Mouse (Mus musculus) embryonic facial prominence, embryonic 10.5 days (tissue): ENCODE measurements around the gene Slc5a8. TPM values are rescaled to one million over a fixed set of nuclear protein-coding genes. Genes with fewer than 3 reads are reported as not detected.

Experiments used
- DNase-seq: peaks from one replicate; pipeline ENCODE4 v3.0.0-alpha.2; 2017; ENCODE audit warnings: low spot score
- H3K27ac ChIP-seq: fragments of 300-500 bp; sonication (generic); replicated peaks from 2 replicates; pipeline ENCODE4 v1.5.1; 2016; ENCODE audit warnings: mild to moderate bottlenecking
- H3K27me3 ChIP-seq: fragments of 300-500 bp; sonication (generic); replicated peaks from 2 replicates; pipeline ENCODE4 v1.6.1; 2016; ENCODE audit warnings: low read depth, mild to moderate bottlenecking; ENCODE audit not compliant: poor library complexity, severe bottlenecking
- H3K36me3 ChIP-seq: fragments of 300-500 bp; sonication (generic); replicated peaks from 2 replicates; pipeline ENCODE4 v1.6.1; 2016; ENCODE audit warnings: mild to moderate bottlenecking, moderate library complexity
- H3K4me1 ChIP-seq: fragments of 300-500 bp; sonication (generic); 2 replicates; pipeline ENCODE4 v1.6.1; 2016
- H3K4me3 ChIP-seq: fragments of 300-500 bp; sonication (generic); 2 replicates; pipeline ENCODE4 v1.5.1; 2016; ENCODE audit warnings: mild to moderate bottlenecking, moderate library complexity
- H3K9me3 ChIP-seq: fragments of 300-500 bp; sonication (generic); 2 replicates; pipeline ENCODE4 v1.6.1; 2016; ENCODE audit warnings: mild to moderate bottlenecking
- WGBS: fragments of 180-500 bp; shearing (Covaris S2); methylation state at CpG from one replicate; pipeline ENCODE4 v1.1.7; 2016; 5-methylcytosine and 5-hydroxymethylcytosine counted together
- polyA plus RNA-seq: library from polyadenylated mRNA; unstranded; fragments of >200 nt; fragmentation: Nextera tagmentation; extraction: Ambion mirVana; gene quantifications from 2 replicates; pipeline ENCODE4 v1.2.1, GENCODE M21; 2016

Gene Slc5a8
- polyA plus RNA-seq, 1 experiment from 2014 or later, result not detected

DNA sequence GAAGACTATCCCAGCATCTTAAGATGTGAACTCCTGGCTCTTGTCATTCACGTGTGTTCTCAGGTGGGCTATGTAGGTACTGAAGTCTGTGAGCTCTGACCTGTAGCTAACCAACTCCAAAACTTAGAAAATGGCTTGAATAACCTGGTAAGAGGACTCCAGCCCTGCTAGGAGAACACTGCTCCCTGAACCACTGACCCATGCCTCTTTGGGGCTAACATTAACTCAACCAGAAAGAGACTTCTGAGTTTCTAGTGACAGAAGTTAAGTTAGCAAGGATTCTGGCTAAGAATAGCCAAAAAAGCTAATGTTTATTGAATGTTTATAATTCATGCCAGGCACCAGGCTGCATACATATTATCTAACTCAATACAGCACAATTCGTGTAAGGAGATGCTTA, 2.6 kb downstream of the Slc5a8 start:
- DNase-seq, result no peak
- Histone ChIP-seq H3K9me3 (no peaks in the 10 kb centered on the region), H3K27ac (no peak overlapping the region), H3K4me1 (peaks cover 13% of the 10 kb centered on the region), H3K27me3 (peaks cover 33% of the 10 kb centered on the region), H3K4me3 (no peak overlapping the region), H3K36me3 (no peaks in the 10 kb centered on the region)
- WGBS, result 82% methylated on average over 2 of the region's 2 CpGs

- Histone ChIP-seq H3K4me3 (no peak overlapping the region), H3K36me3 (no peaks in the 10 kb centered on the region), H3K4me1 (peaks cover 2% of the 10 kb centered on the region), H3K27me3 (peaks cover 14% of the 10 kb centered on the region), H3K27ac (no peak overlapping the region), H3K9me3 (no peaks in the 10 kb centered on the region)
- WGBS, result 83% methylated on average over 7 of the region's 7 CpGs
- no peak for DNase-seq
Measured at GRCm38 (mm10) chr10:88891410-88891809, 5.6 kb downstream of the Slc5a8 start.

DNA sequence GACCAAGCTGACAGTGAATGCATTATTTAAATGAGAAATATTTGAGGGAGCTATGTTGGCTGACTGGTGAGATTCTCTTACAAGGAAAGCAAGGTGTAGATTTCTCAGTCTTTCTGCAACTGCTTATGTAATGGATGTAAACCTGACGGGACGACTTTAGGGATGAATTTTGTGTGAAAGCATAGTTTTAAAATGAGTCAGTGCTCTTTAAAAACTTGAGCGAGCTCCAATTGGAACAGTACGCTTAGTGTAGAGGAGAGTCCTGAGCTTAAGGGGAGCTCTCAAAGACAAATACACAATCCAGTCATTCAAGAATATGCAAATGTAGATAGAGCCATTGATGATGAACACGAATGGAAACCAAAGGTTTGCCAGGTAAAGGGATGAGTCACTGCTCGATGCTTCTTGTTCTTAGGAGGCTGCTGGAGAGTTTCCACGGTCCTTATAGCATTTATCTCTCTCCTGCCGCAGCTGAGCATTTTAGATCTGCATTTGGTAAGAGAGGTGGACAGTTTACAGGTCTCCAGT, 6.8 kb downstream of the Slc5a8 start:
- Histone ChIP-seq H3K4me1 (no peaks in the 10 kb centered on the region), H3K9me3 (no peaks in the 10 kb centered on the region), H3K27ac (no peak overlapping the region), H3K4me3 (no peak overlapping the region), H3K36me3 (no peaks in the 10 kb centered on the region), H3K27me3 (peaks cover 1% of the 10 kb centered on the region)
- 83% methylated on average over 8 of the region's 8 CpGs for WGBS
- DNase-seq, result no peak

DNA sequence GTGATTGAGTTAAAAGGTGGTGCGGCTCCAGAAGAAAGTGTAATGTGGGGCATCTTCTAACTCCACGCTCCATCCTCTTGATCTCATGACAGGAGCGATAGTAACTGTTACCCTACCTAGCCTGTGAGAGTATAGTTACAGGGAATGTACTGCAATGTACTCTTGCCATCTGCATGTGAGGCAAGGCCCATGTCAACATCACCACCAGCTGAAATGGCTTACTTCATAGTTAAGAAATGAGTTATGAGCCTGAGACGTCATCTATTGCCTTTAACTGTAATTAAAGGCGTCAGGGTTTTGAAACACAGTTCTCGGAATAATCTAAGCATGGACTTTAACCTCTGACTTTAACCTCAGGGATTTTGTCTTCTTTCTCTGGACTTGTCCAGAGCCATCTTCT, 11.2 kb downstream of the Slc5a8 start:
- 88% methylated on average over 6 of the region's 6 CpGs for WGBS
- no peaks in the 10 kb centered on the region for H3K27me3 ChIP-seq
- no peak overlapping the region for H3K4me3 ChIP-seq
- no peaks in the 10 kb centered on the region for H3K9me3 ChIP-seq
- H3K27ac ChIP-seq, result no peak overlapping the region
- DNase-seq, result no peak
- no peaks in the 10 kb centered on the region for H3K36me3 ChIP-seq
- no peaks in the 10 kb centered on the region for H3K4me1 ChIP-seq

DNA sequence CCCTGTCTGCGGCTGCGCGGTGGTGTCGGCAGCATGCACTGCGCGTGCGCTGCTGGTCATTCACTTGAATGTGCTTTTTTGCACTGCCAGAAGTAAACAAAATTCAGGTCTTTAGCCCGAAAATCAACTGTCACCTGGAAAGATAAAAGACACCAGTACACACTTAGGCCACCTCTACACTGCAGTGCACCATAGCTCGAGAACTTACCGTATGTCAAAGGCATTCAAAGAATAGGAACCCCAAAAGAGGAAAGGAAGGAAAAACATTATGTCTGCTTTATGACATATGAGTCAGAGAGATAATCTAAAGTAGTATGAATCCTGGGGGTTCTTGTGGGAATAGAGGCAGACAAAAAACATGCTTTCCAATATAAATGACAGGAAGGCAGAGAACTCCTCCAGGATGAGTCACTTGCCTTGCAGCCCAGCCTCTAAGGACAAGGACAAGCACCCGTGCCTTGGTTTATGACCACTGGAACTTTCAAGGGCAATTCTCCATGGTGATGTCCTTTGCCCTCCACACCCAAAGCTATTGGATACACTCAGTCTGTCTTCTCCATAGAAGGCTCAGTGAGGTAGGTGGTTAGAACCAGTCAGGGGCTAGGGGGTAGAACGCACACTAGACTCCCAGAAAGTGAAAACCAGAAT, 64.0 kb downstream of the Slc5a8 start:
- H3K4me3 ChIP-seq, result no peak overlapping the region
- DNase-seq, result no peak
- H3K36me3 ChIP-seq, result no peaks in the 10 kb centered on the region
- H3K27me3 ChIP-seq, result no peaks in the 10 kb centered on the region
- no peaks in the 10 kb centered on the region for H3K4me1 ChIP-seq
- 93% methylated on average over 12 of the region's 12 CpGs for whole genome bisulfite sequencing
- no peak overlapping the region for H3K27ac ChIP-seq
- H3K9me3 ChIP-seq, result no peaks in the 10 kb centered on the region

GRCm38 (mm10) chr10:88950297-88950653, 64.5 kb downstream of the Slc5a8 start:
- no peak for DNase-seq
- no peaks in the 10 kb centered on the region for H3K36me3 ChIP-seq
- H3K4me1 ChIP-seq, result no peaks in the 10 kb centered on the region
- no peak overlapping the region for H3K27ac ChIP-seq
- no peaks in the 10 kb centered on the region for H3K27me3 ChIP-seq
- WGBS, result 87% methylated on average over 4 of the region's 4 CpGs
- no peaks in the 10 kb centered on the region for H3K9me3 ChIP-seq
- no peak overlapping the region for H3K4me3 ChIP-seq

DNA sequence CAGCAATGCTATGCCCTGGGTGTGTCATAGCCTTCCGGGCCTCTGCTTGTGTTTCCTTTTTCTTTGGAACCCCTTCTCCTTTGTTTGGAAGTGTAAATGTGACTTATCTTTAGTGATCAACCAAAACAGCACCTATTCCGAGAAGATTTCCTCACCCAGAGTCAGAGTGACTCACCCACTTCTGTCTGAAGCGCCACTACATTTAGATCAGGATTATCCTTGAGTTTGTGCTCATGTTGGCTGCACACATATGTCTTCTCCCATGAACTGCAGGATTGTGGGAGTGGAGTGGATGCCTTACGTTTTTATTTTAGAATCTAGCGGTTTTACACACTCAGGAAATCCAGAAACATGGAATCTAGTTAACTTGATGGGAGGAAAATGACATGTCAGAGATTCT, 75.0 kb downstream of the Slc5a8 start:
- 87% methylated on average over 5 of the region's 5 CpGs for WGBS
- DNase-seq, result no peak
- Histone ChIP-seq H3K27me3 (no peaks in the 10 kb centered on the region), H3K27ac (no peak overlapping the region), H3K4me1 (no peaks in the 10 kb centered on the region), H3K36me3 (no peaks in the 10 kb centered on the region), H3K4me3 (no peak overlapping the region), H3K9me3 (no peaks in the 10 kb centered on the region)

DNA sequence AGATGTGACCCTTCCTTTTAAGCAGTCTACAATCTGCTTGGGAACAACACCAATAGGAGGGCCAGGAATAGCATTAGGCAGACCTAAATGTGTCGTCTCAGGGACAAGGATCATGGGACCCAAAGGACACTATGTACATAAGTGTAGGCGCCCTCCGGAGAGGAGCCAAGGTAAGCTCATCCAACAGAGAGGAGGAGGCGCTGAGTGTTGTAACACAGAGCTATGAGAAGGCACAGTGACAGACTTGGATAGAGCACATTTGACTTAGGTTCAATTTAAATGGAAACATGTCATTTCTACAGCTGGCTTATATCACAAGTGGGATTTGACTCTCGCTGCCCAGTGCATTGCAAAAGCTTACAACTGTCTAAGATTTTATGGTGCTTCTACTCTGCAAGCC, 82.8 kb downstream of the Slc5a8 start:
- Histone ChIP-seq H3K9me3 (no peaks in the 10 kb centered on the region), H3K4me3 (no peak overlapping the region), H3K36me3 (no peaks in the 10 kb centered on the region), H3K4me1 (no peaks in the 10 kb centered on the region), H3K27me3 (no peaks in the 10 kb centered on the region), H3K27ac (no peak overlapping the region)
- WGBS, result 93% methylated on average over 5 of the region's 5 CpGs
- DNase-seq, result no peak

- DNase-seq, result no peak
- Histone ChIP-seq H3K4me3 (no peak overlapping the region), H3K4me1 (no peaks in the 10 kb centered on the region), H3K36me3 (no peaks in the 10 kb centered on the region), H3K27ac (no peak overlapping the region), H3K9me3 (no peaks in the 10 kb centered on the region), H3K27me3 (no peaks in the 10 kb centered on the region)
- WGBS, result 77% methylated on average over 7 of the region's 7 CpGs
Measured at GRCm38 (mm10) chr10:88970951-88971725, 85.3 kb downstream of the Slc5a8 start.

GRCm38 (mm10) chr10:88978932-88979331, 93.1 kb downstream of the Slc5a8 start:
- no peak for DNase-seq
- Histone ChIP-seq H3K9me3 (no peaks in the 10 kb centered on the region), H3K4me1 (no peaks in the 10 kb centered on the region), H3K27ac (no peak overlapping the region), H3K4me3 (no peak overlapping the region), H3K27me3 (no peaks in the 10 kb centered on the region), H3K36me3 (no peaks in the 10 kb centered on the region)
- 87% methylated on average over 6 of the region's 6 CpGs for WGBS

Other genes with a start within 250 kb of the Slc5a8 start
- gene Spic, start 201.0 kb upstream of the Slc5a8 start, polyA plus RNA-seq, result not detected in 2 replicates
- 152 and 156 TPM in 2 replicates for gene Arl1, start 155.1 kb upstream of the Slc5a8 start, polyA plus RNA-seq
- gene Utp20, start 59.2 kb upstream of the Slc5a8 start, polyA plus RNA-seq, result 26.4 and 27.1 TPM in 2 replicates